Mouse (Mus musculus) heart, embryonic 12.5 days (tissue): ENCODE data around the gene Gm20708. TPM values are rescaled to one million over a fixed set of nuclear protein-coding genes. Genes with fewer than 3 reads are reported as not detected.
A peak's percentile ranks its signal among the peaks of the same experiment; 100 is the strongest.
"Not testable (repeated sequence)": the region's sequence is repeated elsewhere in the genome, so short reads cannot be mapped to it uniquely, and the experiment has no call there.

ENCODE experiments used
- ATAC-seq: fragments of 200-750 bp; cut with Nextera tagmentation; 2 replicates; pipeline ENCODE4 v1.8.0; 2017; ENCODE audit warnings: moderate TSS enrichment, moderate library complexity; ENCODE audit not compliant: insufficient number of reproducible peaks, low FRiP score
- H3K27ac ChIP-seq: fragments of 300-500 bp; sonication (generic); 2 replicates; pipeline ENCODE4 v1.5.1; 2016; ENCODE audit warnings: mild to moderate bottlenecking, moderate library complexity; ENCODE audit not compliant: poor library complexity, severe bottlenecking
- H3K27me3 ChIP-seq: fragments of 300-500 bp; sonication (generic); replicated peaks from 2 replicates; pipeline ENCODE4 v1.6.1; 2016; ENCODE audit warnings: mild to moderate bottlenecking, moderate library complexity
- H3K36me3 ChIP-seq: fragments of 300-500 bp; sonication (generic); 2 replicates; pipeline ENCODE4 v1.6.1; 2016; ENCODE audit warnings: mild to moderate bottlenecking, moderate library complexity
- H3K4me1 ChIP-seq: fragments of 300-500 bp; sonication (generic); replicated peaks from 2 replicates; pipeline ENCODE4 v1.6.1; 2016; ENCODE audit warnings: mild to moderate bottlenecking
- H3K4me2 ChIP-seq: fragments of 300-500 bp; sonication (generic); 2 replicates; pipeline ENCODE4 v1.6.1; 2016; ENCODE audit warnings: mild to moderate bottlenecking, moderate library complexity
- H3K4me3 ChIP-seq: fragments of 300-500 bp; sonication (generic); 2 replicates; pipeline ENCODE4 v1.5.1; 2016; ENCODE audit warnings: mild to moderate bottlenecking
- H3K9ac ChIP-seq: fragments of 300-500 bp; sonication (generic); 2 replicates; pipeline ENCODE4 v1.6.1; 2016; ENCODE audit warnings: mild to moderate bottlenecking, moderate library complexity
- H3K9me3 ChIP-seq: fragments of 300-500 bp; sonication (generic); replicated peaks from 2 replicates; pipeline ENCODE4 v1.6.1; 2016; ENCODE audit warnings: mild to moderate bottlenecking, moderate library complexity
- WGBS: fragments of 180-500 bp; shearing (Covaris S2); methylation state at CpG from one replicate; pipeline ENCODE4 v1.1.7; 2016; 5-methylcytosine and 5-hydroxymethylcytosine counted together
- polyA plus RNA-seq: library from polyadenylated mRNA; unstranded; fragments of >200 nt; fragmentation: Nextera tagmentation; extraction: Ambion mirVana; gene quantifications from 2 replicates; pipeline ENCODE4 v1.2.1, GENCODE M21; 2016

The Gm20708 gene
- polyA plus RNA-seq, 1 experiment from 2014 or later = 0.78 TPM

DNA sequence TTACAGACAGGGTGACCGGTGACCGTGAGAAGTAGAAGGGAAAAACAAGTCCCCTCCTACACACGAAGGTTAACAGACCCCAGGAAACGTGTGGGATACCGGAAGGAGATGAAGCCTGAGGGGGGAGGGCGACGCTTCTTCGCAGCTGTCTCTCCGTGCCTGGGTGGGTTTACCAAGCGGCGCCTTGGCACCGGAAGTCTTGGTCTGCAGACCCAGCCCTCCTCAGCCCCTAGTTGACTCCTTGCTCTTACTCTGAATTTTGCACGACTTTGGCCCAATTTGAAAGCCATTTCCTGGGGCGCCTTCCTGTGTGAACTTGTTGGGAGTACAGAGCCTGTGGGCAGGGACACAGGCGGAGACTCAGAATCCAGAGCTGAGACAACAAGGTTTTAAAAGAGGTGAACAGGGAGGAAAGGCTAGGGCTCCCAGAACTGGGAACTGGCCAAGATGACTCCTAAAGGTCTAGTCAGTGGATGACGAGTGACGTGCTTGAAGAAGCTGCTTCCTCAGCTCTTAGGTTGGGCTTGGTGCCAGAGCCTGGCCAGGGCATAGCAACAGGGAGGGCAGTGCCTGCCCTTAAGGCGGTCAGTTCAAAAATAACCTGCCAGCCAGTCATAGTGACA lies 28.2 kb upstream of the Gm20708 start:
- Histone ChIP-seq H3K27me3 (peaks cover 8% of the 10 kb centered on the region; the same call in 1 of the 2 replicates), H3K9ac (peak overlapping the region; percentile 81), H3K9me3 (no peaks in the 10 kb centered on the region), H3K36me3 (peaks cover 19% of the 10 kb centered on the region), H3K4me3 (peak overlapping the region; percentile 69), H3K4me2 (peak overlapping the region; percentile 99), H3K4me1 (peaks cover 49% of the 10 kb centered on the region), H3K27ac (peak overlapping the region; percentile 94)
- ATAC-seq = 0 out of 2 replicates have a peak, but pooled peaks have one; percentile 5
- 6% methylated on average over 18 of the region's 18 CpGs for WGBS

GRCm38 (mm10) chr11:117781993-117782704 lies 27.3 kb upstream of the Gm20708 start, which contains the start of the genes Tmc8 and Tmc6:
TSS of gene Tmc8 (plus strand) at chr11:117782076.
TSS of gene Tmc6 (minus strand) at chr11:117782198.
- peak; percentile 46 for ATAC-seq
- Histone ChIP-seq H3K27me3 (peaks cover 8% of the 10 kb centered on the region; the same call in 1 of the 2 replicates), H3K4me3 (peak within 1 kb of the TSS; percentile 69), H3K27ac (peak within 1 kb of the TSS; percentile 94), H3K4me1 (peaks cover 49% of the 10 kb centered on the region), H3K9me3 (no peaks in the 10 kb centered on the region), H3K4me2 (peak within 1 kb of the TSS; percentile 99), H3K9ac (peak within 1 kb of the TSS; percentile 81), H3K36me3 (peaks cover 10% of the 10 kb centered on the region)
- 25% methylated on average over 24 of the region's 24 CpGs for WGBS

DNA sequence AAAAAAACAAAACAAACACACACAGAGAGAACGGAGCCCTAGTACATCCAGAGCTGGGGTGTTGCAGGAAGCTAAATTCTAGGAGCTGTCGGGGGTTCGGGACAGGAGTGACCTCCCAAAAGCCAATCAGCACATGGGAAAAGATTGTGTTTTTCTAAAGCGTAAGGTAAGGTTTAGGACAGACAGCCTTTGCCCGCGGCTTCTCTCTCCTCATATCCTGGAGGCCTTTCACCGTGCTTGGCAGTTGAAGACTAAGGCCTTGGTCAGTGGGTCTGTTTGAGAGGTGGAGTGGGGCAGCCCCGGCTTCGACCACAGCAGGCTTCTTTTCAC lies 26.8 kb upstream of the Gm20708 start:
- no peaks in the 10 kb centered on the region for H3K9me3 ChIP-seq
- peak overlapping the region; percentile 94 for H3K27ac ChIP-seq

DNA sequence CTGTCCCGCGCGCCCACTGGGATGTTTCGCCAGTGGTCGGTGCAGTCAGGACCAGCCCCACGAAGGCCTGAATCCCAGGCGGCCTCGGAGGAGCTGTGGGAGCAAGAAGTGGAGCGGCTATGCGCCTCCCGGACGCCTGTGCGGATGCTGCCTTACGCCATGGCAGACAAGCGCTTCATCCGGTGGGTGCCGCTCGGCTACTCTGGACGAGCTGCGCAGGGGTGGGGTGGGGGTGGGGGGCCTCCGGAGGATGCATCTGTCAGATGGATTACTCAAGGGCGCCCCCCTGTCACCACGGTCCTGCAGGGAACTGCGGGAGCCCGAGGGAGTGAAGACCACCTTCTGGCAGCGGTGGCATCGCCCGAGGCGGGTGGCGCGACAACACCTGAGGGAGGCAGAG lies 26.4 kb upstream of the Gm20708 start:
- 2% methylated on average over 31 of the region's 31 CpGs for WGBS
- Histone ChIP-seq H3K27me3 (peaks cover 8% of the 10 kb centered on the region; the same call in 1 of the 2 replicates), H3K27ac (peak overlapping the region; percentile 94), H3K36me3 (peaks cover under 1% of the 10 kb centered on the region; the same call in 1 of the 2 replicates), H3K9ac (peak overlapping the region; percentile 69), H3K4me3 (peak overlapping the region; percentile 69), H3K9me3 (no peaks in the 10 kb centered on the region), H3K4me1 (peaks cover 48% of the 10 kb centered on the region), H3K4me2 (peak overlapping the region; percentile 99)
- 0 out of 2 replicates have a peak, but pooled peaks have one; percentile 16 for ATAC-seq

More for the DNA sequence above, 26.8 kb upstream of the Gm20708 start:
- Histone ChIP-seq H3K4me2 (peak overlapping the region; percentile 99), H3K4me1 (peaks cover 49% of the 10 kb centered on the region), H3K36me3 (peaks cover 5% of the 10 kb centered on the region), H3K27me3 (peaks cover 8% of the 10 kb centered on the region; the same call in 1 of the 2 replicates), H3K4me3 (peak overlapping the region; percentile 69), H3K9ac (peak overlapping the region; percentile 69)
- ATAC-seq = no peak
- WGBS = 46% methylated on average over 9 of the region's 9 CpGs

DNA sequence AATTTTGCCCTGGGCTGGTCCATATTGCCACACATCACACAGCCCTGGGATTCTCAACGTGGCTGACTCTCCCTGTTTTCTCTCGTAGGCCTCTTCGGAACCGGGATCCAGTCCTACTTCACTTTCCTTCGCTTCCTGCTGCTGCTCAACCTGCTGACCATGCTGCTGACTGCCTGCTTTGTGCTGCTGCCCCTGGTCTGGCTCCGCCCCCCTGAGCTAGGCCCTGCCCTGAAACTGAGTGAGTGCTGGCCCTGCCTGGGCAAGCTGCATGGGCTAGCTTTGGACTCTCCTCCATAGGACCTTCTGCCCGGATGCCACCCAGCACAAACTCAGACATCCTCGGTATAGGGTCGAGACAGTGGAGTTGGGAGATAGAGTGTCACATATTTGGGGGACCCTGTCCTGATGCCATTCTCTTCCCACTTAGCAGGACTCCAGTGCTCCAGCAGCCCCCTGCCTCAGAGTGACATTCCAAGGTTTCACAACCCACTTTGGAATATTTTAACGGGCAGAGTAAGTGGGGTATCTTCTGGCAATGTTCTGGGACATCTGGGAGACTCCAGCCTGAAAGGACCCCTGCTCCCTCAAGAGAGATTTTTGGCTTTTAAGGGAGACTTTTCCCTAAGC lies 25.7 kb upstream of the Gm20708 start:
- peaks cover 41% of the 10 kb centered on the region for H3K4me1 ChIP-seq
- H3K27ac ChIP-seq = no peak overlapping the region
- H3K27me3 ChIP-seq = peaks cover 8% of the 10 kb centered on the region; the same call in 1 of the 2 replicates
- H3K9me3 ChIP-seq = no peaks in the 10 kb centered on the region
- peak overlapping the region; percentile 69 for H3K4me3 ChIP-seq
- WGBS = 35% methylated on average over 10 of the region's 10 CpGs
- 0 out of 2 replicates have a peak, but pooled peaks have one; percentile 24 for ATAC-seq
- H3K9ac ChIP-seq = peak overlapping the region; percentile 69
- no peaks in the 10 kb centered on the region for H3K36me3 ChIP-seq
- H3K4me2 ChIP-seq = peak overlapping the region; percentile 99

GRCm38 (mm10) chr11:117786294-117786693 lies 23.2 kb upstream of the Gm20708 start:
- H3K9ac ChIP-seq = no peak overlapping the region
- no peak for ATAC-seq
- no peak overlapping the region for H3K4me3 ChIP-seq
- no peak overlapping the region for H3K27ac ChIP-seq
- H3K9me3 ChIP-seq = no peaks in the 10 kb centered on the region
- H3K36me3 ChIP-seq = no peaks in the 10 kb centered on the region
- WGBS = 14% methylated on average over 10 of the region's 10 CpGs
- peaks cover 11% of the 10 kb centered on the region for H3K27me3 ChIP-seq
- H3K4me2 ChIP-seq = no peak overlapping the region
- peaks cover 35% of the 10 kb centered on the region for H3K4me1 ChIP-seq

DNA sequence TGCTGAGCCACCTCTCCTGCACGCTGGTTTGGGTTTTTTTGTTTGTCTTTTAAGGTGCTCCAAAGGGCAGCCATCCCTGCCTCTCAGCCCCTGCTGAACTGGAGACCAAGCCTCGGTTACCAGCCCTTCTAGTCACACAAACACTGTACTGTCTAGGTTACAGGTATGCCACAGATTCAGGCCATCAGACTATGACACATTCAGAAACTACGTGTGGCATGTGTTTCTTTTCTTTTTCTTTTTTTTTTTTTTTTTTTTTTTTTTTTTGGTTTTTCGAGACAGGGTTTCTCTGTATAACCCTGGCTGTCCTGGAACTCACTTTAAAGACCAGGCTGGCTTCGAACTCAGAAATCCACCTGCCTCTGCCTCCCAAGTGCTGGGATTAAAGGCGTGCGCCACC lies 21.0 kb upstream of the Gm20708 start:
- H3K4me3 ChIP-seq, H3K36me3 ChIP-seq, H3K9ac ChIP-seq, H3K4me2 ChIP-seq, ATAC-seq, H3K27ac ChIP-seq, H3K9me3 ChIP-seq: not testable (repeated sequence)
- 80% methylated on average over 7 of the region's 7 CpGs for whole genome bisulfite sequencing
- H3K4me1 ChIP-seq = peaks cover 25% of the 10 kb centered on the region
- H3K27me3 ChIP-seq = peaks cover 12% of the 10 kb centered on the region

GRCm38 (mm10) chr11:117790286-117790685 lies 19.2 kb upstream of the Gm20708 start:
- Histone ChIP-seq H3K36me3 (no peaks in the 10 kb centered on the region), H3K4me2 (peak overlapping the region; percentile 59), H3K27me3 (peaks cover 10% of the 10 kb centered on the region), H3K27ac (no peak overlapping the region), H3K4me3 (peak overlapping the region; percentile 23), H3K4me1 (peaks cover 23% of the 10 kb centered on the region), H3K9ac (0 out of 2 replicates have a peak overlapping the region, but pooled peaks have one; percentile 21), H3K9me3 (no peaks in the 10 kb centered on the region)
- WGBS = 5% methylated on average over 14 of the region's 14 CpGs
- peak; percentile 64; the same call in 1 of the 2 replicates for ATAC-seq

- Histone ChIP-seq H3K36me3 (no peaks in the 10 kb centered on the region), H3K27me3 (peaks cover 10% of the 10 kb centered on the region), H3K9ac (0 out of 2 replicates have a peak overlapping the region, but pooled peaks have one; percentile 21), H3K27ac (no peak overlapping the region), H3K4me2 (peak overlapping the region; percentile 59), H3K9me3 (no peaks in the 10 kb centered on the region), H3K4me1 (peaks cover 23% of the 10 kb centered on the region), H3K4me3 (peak overlapping the region; percentile 23)
- 27% methylated on average over 23 of the region's 23 CpGs for WGBS
- ATAC-seq = peak; percentile 80
Measured at GRCm38 (mm10) chr11:117790703-117791440, 18.6 kb upstream of the Gm20708 start.

- no peak overlapping the region for H3K9ac ChIP-seq
- no peak overlapping the region for H3K4me2 ChIP-seq
- no peaks in the 10 kb centered on the region for H3K9me3 ChIP-seq
- ATAC-seq = no peak
- H3K36me3 ChIP-seq = no peaks in the 10 kb centered on the region
- H3K27me3 ChIP-seq = peaks cover 14% of the 10 kb centered on the region
- peaks cover 23% of the 10 kb centered on the region for H3K4me1 ChIP-seq
- 80% methylated on average over 9 of the region's 9 CpGs for WGBS
- no peak overlapping the region for H3K4me3 ChIP-seq
- no peak overlapping the region for H3K27ac ChIP-seq
Measured at GRCm38 (mm10) chr11:117791441-117791761, 18.1 kb upstream of the Gm20708 start.
